Mouse (Mus musculus): ENCODE measurements at regions not wholly inside any gene's neighbourhood (a gene's known extent, or its start where the extent isn't known, plus 50 kb on each side); places are given as distances from the start of the nearest gene placed in this dataset.
"Not testable (repeated sequence)": the region's sequence is repeated elsewhere in the genome, so short reads cannot be mapped to it uniquely, and the experiment has no call there.

DNA sequence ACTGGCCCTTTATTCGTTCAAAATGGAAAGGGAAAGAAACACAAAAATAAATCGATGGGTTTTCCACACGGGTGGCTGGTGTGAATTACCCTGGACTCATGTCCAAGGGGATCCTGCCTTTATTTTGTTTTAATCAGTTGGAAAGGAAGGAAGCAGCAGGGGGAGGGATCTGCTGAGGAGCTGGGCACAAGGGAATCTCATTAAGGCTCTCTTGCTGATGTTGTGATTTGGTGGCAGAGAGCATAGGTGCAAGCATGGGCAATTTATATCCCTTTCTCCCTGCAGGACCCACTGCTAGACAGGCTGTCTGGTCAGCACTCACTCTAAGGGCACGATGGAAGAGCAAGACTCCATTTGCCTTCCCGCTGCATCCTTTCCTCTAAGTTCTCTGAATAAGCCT is 469.2 kb downstream of the Epha7 start:
- no peak for DNase-seq (ENCODE audit: low spot score in 2 of 2)

DNA sequence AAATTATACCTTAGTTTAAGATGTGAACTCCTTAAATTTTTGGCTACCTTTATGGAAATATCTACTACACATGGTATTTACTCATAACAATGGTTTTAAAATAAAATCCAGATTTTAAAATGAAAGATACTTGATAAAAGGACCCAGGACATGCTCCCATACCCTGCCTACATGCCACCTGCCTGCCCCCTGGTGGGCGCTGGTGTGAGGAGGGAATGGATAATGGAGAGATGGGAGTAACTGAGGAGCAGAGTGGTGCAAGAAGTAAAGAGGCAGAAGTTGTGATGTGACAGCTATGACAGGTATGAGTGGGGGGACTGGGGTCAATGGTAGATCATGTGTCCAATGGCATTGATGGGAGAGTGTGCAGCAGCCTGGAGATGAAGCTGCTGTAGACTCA is 488.4 kb downstream of the Epha7 start:
- no peak for DNase-seq (ENCODE audit: low spot score in 2 of 2)

DNA sequence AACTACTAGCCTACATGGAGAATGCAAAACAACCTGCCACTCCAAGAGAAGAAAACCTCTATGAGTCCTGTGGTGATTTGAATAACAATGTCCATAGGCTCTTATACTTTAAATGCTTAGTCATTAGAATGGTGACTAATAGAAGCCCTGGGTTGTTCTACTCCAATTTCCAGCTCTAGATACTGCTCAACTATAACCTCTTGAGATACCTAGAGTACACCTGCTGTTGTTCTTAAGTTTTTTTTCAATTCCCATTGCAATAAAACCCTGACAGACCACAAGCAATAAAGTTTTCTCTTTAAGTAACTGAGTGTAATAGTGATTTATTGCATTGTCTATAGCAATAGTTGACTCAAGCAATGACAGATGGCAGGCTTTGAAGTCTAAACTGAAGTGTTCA is 491.0 kb downstream of the Epha7 start:
- DNase-seq (ENCODE audit: low spot score in 2 of 2) = no peak

DNA sequence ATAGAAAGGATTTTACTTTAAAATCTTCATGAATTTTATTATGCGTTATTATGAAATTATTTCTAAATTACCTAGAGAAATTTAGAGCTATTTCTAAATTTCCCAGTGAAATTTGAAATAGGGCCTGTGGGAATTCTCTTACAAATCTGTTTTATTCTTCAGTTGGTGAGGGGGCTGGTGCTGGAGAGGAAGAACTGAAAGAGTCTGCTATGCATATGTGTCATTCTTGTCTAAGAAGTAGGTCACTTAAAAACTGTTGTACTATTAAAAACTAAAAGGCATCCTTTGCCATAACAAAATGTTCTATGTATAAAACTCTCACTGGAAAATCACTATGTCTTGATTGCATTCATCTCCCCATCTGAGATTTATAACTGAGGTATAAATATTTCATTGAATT is 494.3 kb downstream of the Epha7 start:
- DNase-seq (ENCODE audit: low spot score in 2 of 2) = no peak

DNA sequence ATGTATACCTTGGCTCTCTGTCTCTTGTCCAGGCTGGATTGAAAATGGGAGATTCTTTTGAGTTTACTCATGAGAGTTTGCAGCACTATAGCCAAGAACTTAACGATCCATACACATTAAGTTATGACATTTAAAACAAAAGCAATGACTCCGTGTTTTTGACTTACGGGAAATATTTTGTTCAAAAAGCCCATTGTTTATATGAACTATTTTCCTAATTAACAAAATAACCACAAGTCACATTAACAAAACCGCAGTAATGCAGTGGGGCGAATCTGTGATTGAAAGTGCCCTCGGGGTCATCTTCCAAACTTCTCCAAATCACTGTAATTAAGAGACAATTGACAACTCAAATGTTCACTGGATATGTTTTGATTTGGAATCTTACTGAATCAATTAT is 511.0 kb downstream of the Epha7 start:
- DNase-seq (ENCODE audit: low spot score in 2 of 2) = no peak

DNA sequence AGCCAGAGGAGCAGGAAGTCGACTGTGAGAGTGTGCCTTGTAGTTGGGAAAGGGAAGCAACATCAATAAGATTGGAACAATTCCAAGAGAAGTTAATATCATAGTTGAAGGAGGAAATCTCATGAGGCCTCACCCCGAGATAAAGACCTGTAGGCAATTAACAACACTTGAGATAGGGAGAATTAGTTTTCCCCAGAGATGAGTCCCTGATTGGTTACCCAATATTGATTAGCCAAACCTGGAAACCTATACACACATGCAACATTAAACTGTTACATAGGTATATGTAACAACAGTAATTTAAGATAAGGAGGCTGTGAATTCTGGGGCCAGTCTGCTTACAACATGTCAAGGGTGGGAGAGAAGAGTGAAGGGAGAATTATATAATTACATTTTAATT is 516.2 kb downstream of the Epha7 start:
- no peak for DNase-seq (ENCODE audit: low spot score in 2 of 2)

DNA sequence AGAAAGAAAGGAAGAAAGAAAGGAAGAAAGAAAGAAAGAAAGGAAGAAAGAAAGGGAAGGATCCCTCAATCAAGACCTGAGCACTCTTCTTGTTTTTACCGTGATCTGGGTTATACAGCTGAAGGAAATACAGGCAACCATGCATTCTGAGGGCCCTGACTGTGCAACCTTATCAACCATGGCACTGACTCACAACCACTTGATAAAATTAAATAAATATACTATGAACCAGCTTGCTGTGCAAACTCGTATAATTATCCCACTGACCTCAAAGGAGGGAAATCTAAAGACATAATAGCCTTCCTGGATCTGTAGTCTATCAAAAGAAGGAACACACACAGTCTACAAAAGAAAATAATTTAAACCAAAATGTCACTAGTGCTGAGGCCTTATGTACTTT is 518.8 kb downstream of the Epha7 start:
- DNase-seq (ENCODE audit: low spot score in 2 of 2) = no peak

DNA sequence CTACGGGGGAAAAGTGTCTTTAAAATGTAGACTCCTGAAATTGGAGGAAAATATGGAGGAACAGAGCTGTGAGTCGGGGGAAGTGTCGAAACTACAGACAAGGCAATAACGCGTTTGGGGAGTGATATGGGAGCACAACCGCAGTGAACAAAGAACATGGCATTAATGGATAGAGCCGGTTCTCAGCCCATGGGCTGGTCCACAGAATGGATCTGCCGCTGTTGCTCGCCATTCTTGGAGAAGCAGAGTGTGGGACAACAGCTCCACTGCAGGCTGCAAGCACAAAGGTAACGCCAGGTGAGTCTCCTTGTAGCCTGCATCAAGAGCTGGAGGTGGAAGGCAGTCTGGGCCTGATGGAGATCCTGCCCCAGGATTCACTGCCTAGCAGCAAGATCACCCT is 524.3 kb downstream of the Epha7 start:
- no peak for DNase-seq (ENCODE audit: low spot score in 2 of 2)

DNA sequence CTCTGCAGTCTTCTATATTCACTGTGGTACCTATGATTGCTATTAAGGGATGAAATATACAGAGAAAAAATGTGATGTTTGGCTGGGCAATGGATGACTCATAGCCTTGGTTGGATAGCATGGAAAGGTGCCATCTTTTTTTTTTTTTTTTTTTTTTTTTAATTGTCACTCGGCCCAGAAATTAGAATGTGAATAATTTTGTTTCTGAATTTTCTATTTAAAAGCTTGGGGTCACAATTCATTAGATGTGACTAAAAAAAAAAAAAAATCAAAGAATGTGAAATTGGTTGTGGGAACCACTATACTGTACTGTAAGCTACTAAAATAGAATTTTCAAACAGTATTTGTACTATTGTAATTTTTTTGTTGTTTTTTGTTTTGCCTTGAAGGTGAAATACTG is 549.3 kb downstream of the Epha7 start:
- no peak for DNase-seq (ENCODE audit: low spot score in 2 of 2)

DNA sequence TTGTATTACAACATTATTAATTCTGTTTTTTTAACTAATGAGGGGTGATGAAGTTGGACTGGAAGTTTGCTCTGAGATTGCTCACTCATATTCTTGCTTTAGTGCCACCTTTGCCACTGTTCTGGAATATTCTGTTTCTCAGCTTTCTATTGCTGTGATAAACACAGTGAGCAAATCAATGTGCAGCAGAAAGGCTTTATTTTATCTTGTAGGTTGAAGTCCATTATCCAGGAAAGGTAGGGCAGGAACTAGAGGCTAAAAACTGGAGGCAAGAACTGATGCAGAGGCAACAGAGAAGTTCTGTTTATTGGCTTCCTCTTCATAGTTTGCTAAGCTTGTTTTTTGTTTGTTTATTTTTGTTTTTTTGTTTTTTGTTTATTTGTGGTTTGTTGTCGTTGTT is 576.4 kb downstream of the Epha7 start:
- no peak for DNase-seq (ENCODE audit: low spot score in 2 of 2)

DNA sequence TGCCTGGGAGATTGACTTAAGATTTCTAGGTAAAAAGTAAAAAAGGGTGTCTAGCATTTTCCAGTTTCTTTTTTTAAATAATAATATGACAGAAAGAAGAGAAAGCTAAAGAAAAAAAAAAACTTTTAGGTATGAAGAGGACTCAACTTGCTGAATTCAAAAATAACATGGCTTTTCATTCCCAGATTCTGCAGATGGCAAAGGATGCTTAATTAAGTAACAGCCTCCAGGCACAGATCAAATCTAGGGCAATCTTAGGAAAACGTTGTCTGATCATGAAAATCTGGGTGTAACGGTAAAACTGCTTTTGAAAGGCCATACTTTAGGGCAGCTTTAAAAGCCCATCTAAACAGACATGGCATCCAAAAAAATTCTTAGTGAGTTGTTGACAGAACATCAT is 577.4 kb downstream of the Epha7 start:
- DNase-seq (ENCODE audit: low spot score in 2 of 2) = no peak

DNA sequence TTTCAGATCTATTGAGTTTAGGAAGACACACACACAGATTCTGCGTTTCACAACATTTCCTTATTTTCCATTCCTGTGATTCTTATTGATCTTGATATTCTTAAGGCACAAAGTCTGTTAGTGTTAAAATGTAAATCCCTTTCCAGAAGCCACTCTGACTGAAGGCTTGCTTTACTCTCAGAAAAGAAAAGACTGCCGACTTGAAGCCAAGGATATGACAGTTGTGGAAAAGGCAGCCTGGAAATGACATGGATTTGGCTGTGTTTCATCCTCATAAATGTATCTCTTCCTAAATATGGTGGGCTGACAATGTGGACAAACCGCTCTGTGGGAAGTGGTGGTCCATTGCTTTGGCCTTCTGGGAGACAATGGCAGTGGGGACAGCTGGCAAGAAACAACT is 589.2 kb downstream of the Epha7 start:
- DNase-seq (ENCODE audit: low spot score in 2 of 2) = no peak

DNA sequence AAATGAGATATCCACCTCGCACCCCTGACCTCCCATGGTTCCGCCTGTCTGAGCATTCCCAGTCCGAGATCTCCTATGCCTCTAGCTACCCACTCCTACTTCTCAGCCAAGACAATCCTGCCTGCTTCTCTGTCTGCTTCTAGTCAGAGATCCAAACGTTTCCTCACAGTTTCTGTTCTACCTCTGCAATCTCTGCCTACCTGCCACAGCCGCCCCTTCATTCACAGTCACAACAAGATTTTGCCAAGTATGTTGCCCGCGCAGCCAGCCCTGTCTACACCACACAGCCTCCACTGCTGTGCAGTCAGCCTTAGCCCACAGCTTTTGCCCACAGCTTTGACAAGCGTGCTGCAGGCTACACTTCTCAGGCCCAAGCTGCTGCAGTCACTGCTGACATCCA is 601.7 kb downstream of the Epha7 start:
- DNase-seq (ENCODE audit: low spot score in 2 of 2) = no peak

DNA sequence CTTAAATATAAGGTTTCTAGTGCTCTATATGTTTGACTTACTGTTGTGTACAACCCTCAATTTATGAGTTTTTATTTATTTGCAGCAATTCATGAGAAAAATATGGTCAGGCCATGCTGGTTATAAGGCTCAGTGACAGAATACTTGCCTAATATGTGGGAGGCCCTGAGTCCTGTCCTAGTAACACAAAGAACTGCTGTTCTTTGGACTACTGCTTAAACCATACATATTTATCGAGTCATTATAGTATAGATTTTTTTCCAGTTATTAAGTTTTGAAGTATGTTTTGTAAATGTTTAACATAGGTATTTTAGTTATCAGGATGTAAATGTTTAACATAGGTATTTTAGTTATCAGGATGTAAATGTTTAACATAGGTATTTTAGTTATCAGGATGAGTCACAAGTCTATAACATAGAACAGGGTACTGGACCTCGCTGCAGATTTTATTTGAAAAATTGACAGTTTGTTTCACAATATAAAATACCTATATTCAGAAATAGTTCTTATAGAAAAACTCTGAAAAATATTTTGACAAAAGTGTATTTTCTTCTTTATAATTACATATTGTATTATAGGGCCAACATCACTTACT is 607.4 kb downstream of the Epha7 start:
- DNase-seq (ENCODE audit: low spot score in 2 of 2) = no peak

DNA sequence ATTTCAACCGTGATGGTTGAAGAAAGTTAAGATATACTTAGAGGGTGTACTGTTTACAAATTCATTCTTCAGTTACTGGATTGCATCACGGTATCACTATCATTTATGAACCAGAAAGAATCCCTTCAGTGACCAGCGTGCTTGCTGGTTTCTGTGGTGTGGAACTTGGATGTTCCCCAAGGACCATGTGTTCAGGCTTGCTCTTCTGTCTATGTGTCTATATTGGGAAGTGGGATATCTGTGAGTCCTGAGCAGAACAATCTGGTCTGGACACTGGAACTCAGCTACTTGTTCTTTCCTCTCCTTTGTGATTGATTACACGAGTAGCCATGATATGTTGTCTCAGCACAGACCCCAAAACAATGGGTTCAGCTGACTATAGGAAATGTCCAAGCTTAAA is 618.6 kb downstream of the Epha7 start:
- DNase-seq (ENCODE audit: low spot score in 2 of 2) = not testable (repeated sequence)

DNA sequence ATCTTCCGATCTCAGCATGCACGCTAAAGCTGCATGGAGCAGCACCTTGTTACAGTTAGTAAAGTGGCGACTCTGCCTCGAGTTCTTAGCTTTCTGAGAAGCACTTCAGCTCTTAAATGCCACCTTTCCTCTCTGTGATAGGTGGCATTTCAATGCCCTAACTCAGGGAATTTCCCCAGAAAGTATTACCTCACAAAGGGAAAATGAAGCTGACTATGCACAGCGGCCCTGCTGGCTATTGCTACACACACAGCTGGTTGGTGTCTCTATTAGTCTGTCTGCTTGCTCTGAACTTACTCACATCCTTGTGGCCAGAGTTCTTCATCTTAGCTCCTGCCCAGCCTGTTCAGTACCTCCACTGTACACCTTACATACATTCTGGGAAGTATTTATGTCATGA is 650.4 kb downstream of the Epha7 start:
- DNase-seq (ENCODE audit: low spot score in 2 of 2) = no peak

DNA sequence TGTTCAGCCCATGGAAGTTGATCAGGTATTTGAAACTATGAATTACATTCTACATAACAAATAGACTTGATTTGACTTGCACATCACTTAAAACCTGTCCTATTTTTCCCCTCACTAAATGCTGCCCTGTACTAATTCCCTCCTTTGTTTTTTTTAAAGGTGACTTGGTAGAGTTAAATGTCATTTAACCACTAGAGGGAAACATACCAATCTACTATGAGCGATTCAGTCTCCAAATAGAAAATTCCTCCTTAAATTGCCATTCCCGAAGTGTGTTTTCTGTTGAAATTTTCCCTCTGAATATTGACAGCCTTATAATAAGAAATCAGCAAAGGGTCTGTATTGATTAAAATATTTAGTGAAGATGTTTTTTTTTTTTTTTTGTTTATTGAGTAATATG is 653.4 kb downstream of the Epha7 start:
- DNase-seq (ENCODE audit: low spot score in 2 of 2) = peak in 1 of 2 experiments; percentile 10

DNA sequence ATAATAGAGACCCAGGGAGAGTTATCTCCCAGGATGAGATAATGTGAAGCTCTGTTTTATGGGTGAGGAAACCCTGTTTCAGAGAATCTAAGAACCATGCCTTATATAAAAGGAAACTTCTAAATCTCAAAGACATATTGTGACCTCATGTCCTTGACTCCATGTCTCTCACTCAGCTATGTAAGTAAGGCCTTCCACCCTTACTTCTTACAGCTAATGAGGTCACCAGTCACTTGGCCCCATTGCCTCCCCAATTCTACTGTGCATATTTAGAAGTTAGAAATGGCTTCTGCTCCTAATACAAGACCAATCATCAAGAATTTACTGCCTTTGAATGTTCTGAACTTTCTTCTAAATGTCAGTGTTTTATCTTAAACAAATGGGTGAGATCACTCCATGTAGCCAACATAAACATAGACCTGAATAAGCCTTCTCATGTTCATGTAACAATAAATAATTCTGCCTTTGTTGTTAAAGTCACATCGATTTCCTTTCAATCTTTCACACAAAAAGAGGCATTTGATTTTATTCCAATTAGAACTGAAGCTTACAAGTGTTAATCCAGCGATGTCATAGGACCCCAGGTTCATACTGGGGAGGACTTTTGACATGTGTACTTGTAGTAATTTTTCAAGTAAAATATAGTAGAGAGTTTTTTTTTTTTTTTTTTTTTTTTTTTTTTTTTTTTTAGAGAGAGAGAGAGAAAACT is 667.6 kb downstream of the Epha7 start:
- DNase-seq (ENCODE audit: low spot score in 2 of 2) = no peak

DNA sequence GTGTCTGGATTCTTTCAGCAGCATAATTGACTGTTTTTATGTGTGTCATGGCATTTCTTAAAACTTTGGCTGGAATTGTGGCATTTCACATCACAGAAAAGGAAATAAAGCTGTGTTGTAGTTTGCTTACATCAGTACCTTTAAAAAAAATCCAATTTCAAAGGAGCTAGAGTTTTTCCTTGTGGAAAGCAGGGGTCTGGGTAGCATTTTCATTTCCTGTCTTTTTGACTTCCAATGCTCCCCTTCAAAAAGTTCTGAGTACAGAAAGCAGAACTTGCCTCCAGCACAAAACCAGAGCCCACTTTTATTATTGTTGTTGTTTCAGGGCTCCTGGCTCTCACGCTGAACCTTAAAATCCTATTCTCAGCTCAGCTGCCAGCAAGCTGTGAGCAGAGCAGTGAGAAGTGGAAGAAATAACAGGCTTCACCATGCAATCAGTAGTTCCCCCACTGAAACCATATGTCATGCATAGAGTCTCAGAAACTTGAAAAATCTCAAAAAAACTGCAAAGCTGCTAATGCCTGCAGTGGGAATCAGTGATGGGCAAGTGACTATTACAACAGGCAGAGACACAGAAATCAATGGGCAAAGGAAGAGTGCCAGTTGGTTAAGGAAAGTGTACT is 668.3 kb downstream of the Epha7 start:
- peak in 1 of 2 experiments; percentile 9 for DNase-seq (ENCODE audit: low spot score in 2 of 2)

DNA sequence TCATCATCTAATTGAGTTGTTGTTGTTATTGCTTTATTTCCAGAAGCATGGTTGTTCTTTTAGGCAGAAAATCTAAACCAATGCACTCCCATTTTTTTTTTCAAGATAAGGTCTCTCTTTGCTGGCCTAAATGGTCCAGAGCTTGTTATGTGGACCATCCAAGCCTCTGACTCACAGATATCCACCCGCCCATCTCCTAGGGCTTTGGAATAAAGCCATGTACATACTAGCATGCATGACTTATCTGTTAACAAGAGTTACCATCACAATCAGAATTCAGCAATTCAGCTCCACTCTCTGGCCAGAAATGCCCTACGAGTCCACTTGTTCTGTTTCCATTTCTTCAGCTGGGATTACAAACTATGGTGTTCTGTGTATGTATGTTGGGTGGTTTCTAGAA is 669.5 kb downstream of the Epha7 start:
- no peak for DNase-seq (ENCODE audit: low spot score in 2 of 2)

DNA sequence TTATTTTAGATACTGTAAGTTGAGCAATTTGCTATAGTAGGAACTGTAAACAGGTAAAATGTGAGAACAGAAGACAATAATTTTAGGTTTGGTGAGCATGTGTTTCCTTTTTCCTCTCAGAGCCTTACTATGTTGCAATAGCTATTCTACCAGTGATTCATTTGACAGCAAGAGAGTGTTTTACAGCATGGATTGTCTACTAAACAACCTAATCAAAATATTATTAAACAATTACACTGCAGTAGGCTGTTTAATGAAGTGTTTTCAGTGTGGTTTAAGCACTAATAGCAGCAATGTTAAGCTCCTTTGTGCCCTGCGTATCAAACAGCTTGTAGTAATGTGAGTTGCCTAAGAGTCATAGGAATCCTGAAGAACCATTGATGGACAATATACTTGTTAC is 687.9 kb downstream of the Epha7 start:
- DNase-seq (ENCODE audit: low spot score in 2 of 2) = no peak

DNA sequence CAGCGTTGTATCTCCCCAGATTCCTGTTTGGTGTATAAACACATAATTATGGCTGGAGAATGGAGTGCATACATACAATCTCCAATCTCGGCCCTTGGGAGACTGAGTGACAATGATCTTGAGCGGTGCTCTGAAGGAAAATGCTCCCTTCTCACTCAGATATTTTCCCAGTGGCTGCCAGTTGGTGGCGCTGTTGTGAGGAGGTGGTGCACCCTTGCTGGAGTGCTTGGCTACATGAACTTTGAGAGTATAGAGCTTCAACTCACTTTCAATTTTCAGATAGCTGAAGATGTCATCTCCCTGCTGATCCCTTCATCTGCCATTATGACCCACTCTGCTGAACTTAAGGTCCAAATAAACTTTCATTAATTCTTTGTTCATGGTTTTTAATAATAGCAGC is 712.1 kb downstream of the Epha7 start:
- no peak for DNase-seq (ENCODE audit: low spot score in 2 of 2)
